Mouse (Mus musculus) lung, postnatal 0 days (tissue): ENCODE data around the gene Spred3. TPM values are rescaled to one million over a fixed set of nuclear protein-coding genes. Genes with fewer than 3 reads are reported as not detected.
"Not testable (repeated sequence)": the region's sequence is repeated elsewhere in the genome, so short reads cannot be mapped to it uniquely, and the experiment has no call there.

Experiments used
- ATAC-seq: fragments of 200-750 bp; cut with Nextera tagmentation; 2 replicates; pipeline ENCODE4 v1.8.0; 2017; ENCODE audit warnings: moderate library complexity
- DNase-seq: peaks from one replicate; pipeline ENCODE4 v3.0.0-alpha.2; 2016; ENCODE audit warnings: low spot score
- H3K27ac ChIP-seq: fragments of 300-500 bp; sonication (generic); 2 replicates; pipeline ENCODE4 v1.5.1; 2014; ENCODE audit warnings: antibody characterized with exemption, mild to moderate bottlenecking, low read length, mixed read lengths
- H3K27me3 ChIP-seq: fragments of 300-500 bp; sonication (generic); replicated peaks from 2 replicates; pipeline ENCODE4 v1.6.1; 2014; ENCODE audit warnings: low read length, mixed read lengths; ENCODE audit not compliant: insufficient read depth
- H3K36me3 ChIP-seq: fragments of 300-500 bp; sonication (generic); 2 replicates; pipeline ENCODE4 v1.6.1; 2014; ENCODE audit warnings: low read length, mixed read lengths; ENCODE audit not compliant: insufficient read depth
- H3K4me1 ChIP-seq: fragments of 300-500 bp; sonication (generic); 2 replicates; pipeline ENCODE4 v1.6.1; 2014; ENCODE audit warnings: antibody characterized with exemption, low read depth, low read length, mixed read lengths; ENCODE audit not compliant: insufficient read depth
- H3K4me2 ChIP-seq: fragments of 300-500 bp; sonication (generic); replicated peaks from 2 replicates; pipeline ENCODE4 v1.6.1; 2014; ENCODE audit warnings: low read depth, mild to moderate bottlenecking, low read length, moderate library complexity, mixed read lengths
- H3K4me3 ChIP-seq: fragments of 300-500 bp; sonication (generic); 2 replicates; pipeline ENCODE4 v1.5.1; 2014; ENCODE audit warnings: low read depth, low read length
- H3K9ac ChIP-seq: fragments of 300-500 bp; sonication (generic); replicated peaks from 2 replicates; pipeline ENCODE4 v1.6.1; 2014; ENCODE audit warnings: low read depth, mild to moderate bottlenecking
- H3K9me3 ChIP-seq: fragments of 300-500 bp; sonication (generic); 2 replicates; pipeline ENCODE4 v1.6.1; 2016; ENCODE audit warnings: low read length, mixed read lengths
- CTCF ChIP-seq: IDR thresholded peaks from 2 replicates; pipeline ENCODE4 v1.5.1; 2016; ENCODE audit warnings: antibody characterized with exemption, mild to moderate bottlenecking
- EP300 ChIP-seq: IDR thresholded peaks from 2 replicates; pipeline ENCODE4 v1.6.1; 2016; ENCODE audit warnings: antibody characterized with exemption, mild to moderate bottlenecking, control low read depth
- WGBS: fragments of 180-500 bp; shearing (Covaris S2); extraction: QIAGEN DNeasy Blood & Tissue Kit; methylation state at CpG from one replicate; pipeline ENCODE4 v1.1.7; 2014; 5-methylcytosine and 5-hydroxymethylcytosine counted together
- polyA plus RNA-seq: library from polyadenylated mRNA; unstranded; fragments of >200 nt; fragmentation: Nextera tagmentation; extraction: Ambion mirVana; gene quantifications from 2 replicates; pipeline ENCODE4 v1.2.1, GENCODE M21; 2015

Spred3 gene
- polyA plus RNA-seq, 1 experiment from 2014 or later, result 0.95 TPM

DNA sequence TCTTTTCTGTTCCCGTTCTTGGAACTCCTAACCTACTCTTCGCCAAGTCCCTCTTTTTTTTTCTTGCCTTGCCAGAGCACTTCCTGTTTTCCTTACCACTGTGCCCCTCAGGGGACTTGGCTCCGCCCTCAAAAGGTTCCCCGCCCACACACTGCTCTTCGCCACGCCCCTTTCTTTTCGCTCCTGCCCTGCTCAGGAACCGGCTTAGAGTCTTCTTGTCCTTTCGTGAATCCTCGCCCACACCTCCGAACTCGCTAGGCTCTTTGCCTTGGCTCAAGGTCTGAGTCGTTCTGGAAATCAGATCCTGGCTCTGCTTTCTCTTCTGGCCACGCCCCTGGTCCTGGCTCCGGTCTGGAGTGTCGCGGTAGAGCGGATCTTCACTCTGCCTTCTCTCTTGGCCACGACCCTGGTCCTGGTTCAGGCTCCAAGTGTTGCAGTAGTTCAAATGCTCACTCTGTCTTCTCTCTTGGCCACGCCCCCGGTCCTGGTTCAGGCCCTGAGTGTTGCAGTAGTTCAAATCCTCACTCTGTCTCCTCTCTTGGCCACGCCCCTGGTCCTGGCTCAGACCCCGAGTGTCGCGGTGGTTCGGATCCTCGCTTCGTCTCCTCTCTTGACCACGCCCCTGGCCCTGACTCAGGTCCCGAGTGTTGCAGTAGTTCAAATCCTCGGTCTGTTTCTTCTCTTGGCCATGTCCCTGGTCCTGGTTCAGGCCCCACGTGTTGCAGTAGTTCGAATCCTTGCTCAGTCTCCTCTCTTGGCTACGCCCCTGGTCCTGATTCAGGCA lies 41.4 kb upstream of the Spred3 start:
- 6% methylated on average over 34 of the region's 34 CpGs for WGBS
- peak overlapping the region; percentile 32; the same call in 1 of the 2 replicates for H3K9ac ChIP-seq
- TF ChIP-seq CTCF, result no peak
- no peak for TF ChIP-seq EP300

DNA sequence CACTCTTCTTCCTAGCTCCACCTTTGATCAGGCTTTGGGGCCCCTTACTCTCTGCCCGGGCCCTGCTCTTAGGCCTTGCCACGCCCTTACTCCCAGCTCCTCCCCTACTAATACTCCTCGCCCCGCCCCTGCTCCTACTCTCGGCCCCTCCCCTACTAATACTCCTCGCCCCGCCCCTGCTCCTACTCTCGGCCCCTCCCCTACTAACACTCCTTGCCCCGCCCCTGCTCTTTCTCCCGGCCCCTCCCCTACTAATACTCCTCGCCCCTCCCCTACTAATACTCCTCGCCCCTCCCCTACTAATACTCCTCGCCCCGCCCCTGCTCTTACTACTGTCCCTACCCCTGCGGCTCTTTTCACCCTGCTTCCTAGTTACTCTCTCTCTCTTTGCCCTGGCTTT lies 40.8 kb upstream of the Spred3 start:
- DNase-seq (peak; percentile 75), ATAC-seq (peak; percentile 63)
- 24% methylated on average over 15 of the region's 15 CpGs for WGBS
- peak overlapping the region; percentile 27 for H3K4me3 ChIP-seq
- 0 out of 2 replicates have a peak overlapping the region, but pooled peaks have one; percentile 32 for H3K9ac ChIP-seq
- H3K4me1 ChIP-seq, H3K27me3 ChIP-seq, H3K36me3 ChIP-seq, H3K9me3 ChIP-seq: not testable (repeated sequence)
- H3K27ac ChIP-seq, result peak overlapping the region; percentile 88
- peak overlapping the region; percentile 49 for H3K4me2 ChIP-seq

More for the DNA sequence above, 41.4 kb upstream of the Spred3 start:
- no peaks in the 10 kb centered on the region for H3K36me3 ChIP-seq
- H3K4me3 ChIP-seq, result peak overlapping the region; percentile 27
- ATAC-seq (peak; percentile 91), DNase-seq (peak; percentile 96)
- peak overlapping the region; percentile 88 for H3K27ac ChIP-seq
- peak overlapping the region; percentile 49 for H3K4me2 ChIP-seq
- no peaks in the 10 kb centered on the region for H3K27me3 ChIP-seq
- H3K4me1 ChIP-seq, result no peaks in the 10 kb centered on the region
- H3K9me3 ChIP-seq, result no peaks in the 10 kb centered on the region

DNA sequence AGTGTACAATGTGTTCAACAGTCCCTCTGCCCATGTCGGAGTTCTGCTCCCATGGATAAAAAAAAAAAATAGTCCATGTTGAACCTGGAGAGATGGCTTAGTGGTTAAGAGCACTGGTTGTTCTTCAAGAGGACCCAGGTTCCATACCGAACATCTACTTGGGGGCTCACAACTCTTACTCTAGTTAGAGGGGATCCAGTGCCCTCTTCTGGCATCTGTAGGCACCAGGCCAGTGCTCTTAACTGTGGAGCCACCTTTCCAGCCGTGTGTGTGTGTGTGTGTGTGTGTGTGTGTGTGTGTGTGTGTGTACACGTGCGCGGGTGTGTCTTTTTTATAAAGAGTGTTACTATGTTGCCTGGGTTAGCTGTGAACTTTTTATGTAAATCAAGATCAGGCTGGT lies 32.4 kb upstream of the Spred3 start:
- H3K9me3 ChIP-seq, result no peaks in the 10 kb centered on the region
- H3K4me3 ChIP-seq, result no peak overlapping the region
- DNase-seq (no peak), ATAC-seq (no peak)
- H3K9ac ChIP-seq, result no peak overlapping the region
- no peak overlapping the region for H3K27ac ChIP-seq
- H3K4me2 ChIP-seq, result no peak overlapping the region
- H3K36me3 ChIP-seq, result no peaks in the 10 kb centered on the region
- TF ChIP-seq CTCF (no peak), EP300 (no peak)
- H3K4me1 ChIP-seq, result no peaks in the 10 kb centered on the region
- no peaks in the 10 kb centered on the region for H3K27me3 ChIP-seq
- 77% methylated on average over 6 of the region's 6 CpGs for WGBS

DNA sequence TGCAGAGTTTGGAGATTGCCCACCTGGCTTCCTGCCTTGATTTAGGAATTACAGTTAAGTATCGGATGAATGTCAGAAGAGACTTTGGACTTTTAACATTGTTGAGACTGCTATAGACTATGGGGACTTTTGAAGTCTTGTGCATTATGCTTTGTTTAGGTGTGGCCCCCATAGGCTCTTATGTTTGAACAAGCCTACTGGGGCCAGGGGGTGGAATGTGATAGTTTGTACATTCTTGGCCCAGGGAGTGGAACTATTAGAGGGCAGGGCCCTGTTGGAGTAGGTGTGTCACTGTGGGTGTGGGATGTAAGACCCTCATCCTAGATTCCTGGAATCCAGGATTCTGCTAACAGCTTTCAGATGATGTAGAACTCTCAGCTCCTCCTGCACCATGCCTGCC lies 24.0 kb upstream of the Spred3 start:
- H3K9me3 ChIP-seq, H3K4me1 ChIP-seq, H3K9ac ChIP-seq, H3K4me3 ChIP-seq, DNase-seq, H3K4me2 ChIP-seq, H3K27ac ChIP-seq, H3K36me3 ChIP-seq, ATAC-seq, H3K27me3 ChIP-seq: not testable (repeated sequence)
- WGBS, result 80% methylated on average over 1 of the region's 1 CpGs

DNA sequence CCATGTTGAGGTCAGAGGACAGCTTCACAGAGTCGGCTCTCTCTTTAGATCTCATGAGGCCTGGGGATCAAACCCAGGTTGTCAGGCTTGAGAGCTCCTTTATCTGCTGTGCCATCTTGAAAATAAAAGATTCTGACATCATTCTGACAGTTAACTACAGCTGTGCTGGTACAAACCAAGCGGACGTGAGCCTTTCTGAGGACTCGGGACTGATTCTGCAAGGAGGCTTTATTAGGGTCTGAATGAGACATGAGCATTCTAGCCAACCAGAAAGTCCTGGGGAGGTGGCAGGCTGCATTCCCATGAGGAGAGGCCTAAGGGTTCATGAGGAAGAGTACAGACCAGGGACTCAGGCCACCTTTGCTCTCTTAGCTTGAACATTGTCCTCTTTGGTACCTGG lies 11.1 kb upstream of the Spred3 start:
- H3K27me3 ChIP-seq, H3K4me2 ChIP-seq, DNase-seq, H3K4me3 ChIP-seq, H3K9me3 ChIP-seq, H3K4me1 ChIP-seq, H3K36me3 ChIP-seq, H3K27ac ChIP-seq, H3K9ac ChIP-seq, ATAC-seq: not testable (repeated sequence)
- 83% methylated on average over 4 of the region's 4 CpGs for WGBS

DNA sequence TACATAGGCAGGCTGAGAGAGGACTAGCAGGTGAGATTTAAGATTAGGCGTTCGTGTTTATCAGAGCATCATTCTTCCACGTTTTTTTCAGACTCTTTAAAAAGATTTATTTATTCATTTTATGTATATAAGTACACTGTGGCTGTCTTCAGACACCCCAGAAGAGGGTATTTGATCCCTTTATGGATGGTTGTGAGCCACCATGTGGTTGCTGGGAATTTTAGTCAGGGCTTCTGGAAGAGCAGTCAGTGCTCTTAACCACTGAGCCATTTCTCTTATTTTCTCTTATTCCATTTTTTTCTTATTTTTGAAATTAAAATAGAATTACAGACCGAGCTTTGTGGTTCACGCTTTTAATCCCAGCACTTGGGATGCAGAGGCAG lies 10.6 kb upstream of the Spred3 start:
- H3K27ac ChIP-seq, result no peak overlapping the region
- peak overlapping the region; percentile 23 for H3K4me2 ChIP-seq
- no peak for ATAC-seq
- TF ChIP-seq EP300 (0 out of 2 replicates have a peak, but pooled peaks have one; percentile 30), CTCF (no peak)
- H3K9ac ChIP-seq, result no peak overlapping the region
- 41% methylated on average over 5 of the region's 5 CpGs for WGBS
- no peak overlapping the region for H3K4me3 ChIP-seq
- H3K36me3 ChIP-seq, result peaks cover 9% of the 10 kb centered on the region; the same call in 1 of the 2 replicates
- H3K27me3 ChIP-seq, result no peaks in the 10 kb centered on the region
- H3K4me1 ChIP-seq, result peaks cover 9% of the 10 kb centered on the region; the same call in 1 of the 2 replicates
- DNase-seq, result no peak
- H3K9me3 ChIP-seq, result no peaks in the 10 kb centered on the region
